Mouse (Mus musculus): Measurements from ENCODE around the gene Acsf2. TPM values are rescaled to one million over a fixed set of nuclear protein-coding genes. Genes with fewer than 3 reads are reported as not detected.

The Acsf2 gene
- polyA plus RNA-seq, 1 experiment from 2014 or later = 1.6 TPM

DNA sequence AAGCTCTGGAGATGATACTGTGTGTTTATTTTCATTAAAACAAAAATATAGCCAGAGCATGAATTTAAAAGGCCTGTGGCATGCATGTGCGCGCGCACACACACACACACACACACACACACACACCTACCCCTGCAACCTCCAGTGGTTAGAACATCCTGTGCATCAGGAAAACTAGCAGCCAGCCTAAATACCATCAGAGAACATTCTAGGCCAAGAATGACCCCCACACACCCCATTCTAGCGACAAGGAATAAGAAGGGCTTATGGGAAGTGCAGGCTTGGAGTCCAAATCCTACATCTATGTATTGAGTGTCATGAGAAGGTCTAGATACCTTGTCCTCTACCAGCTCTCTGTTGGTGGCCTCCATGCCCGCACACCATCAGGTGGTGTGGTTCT, 38.3 kb downstream of the Acsf2 start:
- Histone ChIP-seq H3K27me3 (replicated peaks) (peaks cover 29% of the 10 kb centered on the region), H3K4me1 (peaks cover 11% of the 10 kb centered on the region), H3K27ac (no peak overlapping the region), H3K36me3 (replicated peaks) (no peaks in the 10 kb centered on the region), H3K4me3 (no peak overlapping the region), H3K9ac (no peak overlapping the region), H3K4me2 (no peak overlapping the region), H3K9me3 (no peaks in the 10 kb centered on the region)
- 95% methylated on average over 5 of the region's 5 CpGs for WGBS
- ATAC-seq (replicated peaks) = no peak

DNA sequence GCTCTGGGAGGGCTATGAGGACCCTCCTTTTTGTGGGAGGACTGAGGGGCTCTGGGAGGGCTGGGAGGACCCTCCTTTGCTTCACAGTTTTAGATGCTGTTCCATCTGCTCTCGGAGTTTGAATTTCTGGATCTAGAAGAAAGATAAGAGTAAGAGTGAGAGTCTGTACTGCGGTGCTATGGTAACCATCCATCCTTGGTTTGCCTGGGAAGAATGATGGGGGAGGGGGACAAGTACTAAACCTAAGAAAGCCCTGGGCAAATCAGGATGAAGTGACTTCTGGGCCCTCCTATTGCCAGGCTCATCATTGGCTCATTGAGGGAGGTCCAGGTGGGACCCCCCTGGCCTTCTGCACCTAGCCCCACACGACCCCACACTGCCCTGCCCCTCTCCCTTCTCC, 43.4 kb downstream of the Acsf2 start:
- Histone ChIP-seq H3K9me3 (no peaks in the 10 kb centered on the region), H3K9ac (no peak overlapping the region), H3K4me2 (no peak overlapping the region), H3K27ac (no peak overlapping the region), H3K27me3 (replicated peaks) (no peaks in the 10 kb centered on the region), H3K36me3 (replicated peaks) (no peaks in the 10 kb centered on the region), H3K4me3 (no peak overlapping the region), H3K4me1 (no peaks in the 10 kb centered on the region)
- 74% methylated on average over 3 of the region's 3 CpGs for WGBS
- no peak for ATAC-seq (replicated peaks)

DNA sequence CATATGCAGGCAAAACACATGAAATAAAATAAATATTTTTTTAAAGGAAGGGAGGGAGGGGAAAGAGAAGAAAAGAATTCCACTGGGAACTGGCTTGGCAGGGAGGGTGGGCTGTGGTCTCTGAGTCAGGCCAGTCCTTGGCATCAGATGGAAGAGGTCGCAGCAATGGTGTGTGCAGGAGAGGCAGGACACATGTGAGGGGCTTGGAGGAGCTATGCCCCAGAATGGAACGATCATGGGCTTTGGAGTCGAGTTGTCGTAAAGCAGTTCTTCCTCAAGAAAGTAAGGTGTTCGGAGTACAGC, 51.3 kb downstream of the Acsf2 start:
- no peak for ATAC-seq (replicated peaks)
- no peak overlapping the region for H3K4me2 ChIP-seq
- no peaks in the 10 kb centered on the region for H3K36me3 ChIP-seq (replicated peaks)
- H3K4me1 ChIP-seq = peaks cover 6% of the 10 kb centered on the region
- H3K27me3 ChIP-seq (replicated peaks) = no peaks in the 10 kb centered on the region
- no peaks in the 10 kb centered on the region for H3K9me3 ChIP-seq
- no peak overlapping the region for H3K9ac ChIP-seq
- no peak overlapping the region for H3K4me3 ChIP-seq
- 95% methylated on average over 5 of the region's 5 CpGs for WGBS
- H3K27ac ChIP-seq = no peak overlapping the region

DNA sequence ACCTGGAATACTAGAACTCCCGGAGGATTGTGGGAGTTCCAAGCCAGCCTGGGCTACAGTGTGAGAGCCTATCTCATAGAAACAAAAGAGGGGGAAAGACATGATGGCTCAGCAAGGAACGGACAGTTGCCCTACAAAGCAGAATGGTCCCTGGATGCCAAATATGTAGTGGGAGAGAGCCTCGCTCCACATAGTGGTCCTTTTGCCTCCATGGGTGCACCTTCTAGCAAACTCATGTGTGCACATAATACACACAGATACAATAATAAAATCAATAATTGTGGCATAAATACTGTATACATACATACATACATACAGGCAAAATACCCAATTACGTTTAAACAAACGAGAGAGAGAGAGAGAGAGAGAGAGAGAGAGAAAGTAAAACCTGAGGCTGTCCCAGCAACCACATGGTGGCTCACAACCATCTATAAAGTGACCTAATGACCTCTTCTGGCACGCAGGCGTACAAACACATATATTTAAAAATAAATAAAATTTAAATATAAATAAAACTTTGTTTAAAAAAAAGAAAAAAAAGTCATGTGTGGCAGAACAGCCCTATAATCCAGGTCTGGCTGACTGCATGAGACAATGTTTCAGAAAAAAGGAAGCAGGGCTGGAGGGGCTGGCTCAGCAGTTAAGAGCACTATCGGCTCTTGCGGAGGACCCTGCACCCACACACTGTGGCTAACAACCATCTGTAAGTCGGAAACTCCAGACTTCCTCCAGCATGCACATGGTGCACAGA, 51.8 kb downstream of the Acsf2 start:
- WGBS = 79% methylated on average over 10 of the region's 10 CpGs
- Histone ChIP-seq H3K9me3 (no peaks in the 10 kb centered on the region), H3K4me1 (peaks cover 6% of the 10 kb centered on the region), H3K27me3 (replicated peaks) (no peaks in the 10 kb centered on the region), H3K9ac (no peak overlapping the region), H3K4me3 (no peak overlapping the region), H3K36me3 (replicated peaks) (no peaks in the 10 kb centered on the region), H3K4me2 (no peak overlapping the region), H3K27ac (peak overlapping the region; percentile 91; the same call in 1 of the 2 replicates)
- no peak; the same call in 1 of the 2 replicates for ATAC-seq (replicated peaks)

DNA sequence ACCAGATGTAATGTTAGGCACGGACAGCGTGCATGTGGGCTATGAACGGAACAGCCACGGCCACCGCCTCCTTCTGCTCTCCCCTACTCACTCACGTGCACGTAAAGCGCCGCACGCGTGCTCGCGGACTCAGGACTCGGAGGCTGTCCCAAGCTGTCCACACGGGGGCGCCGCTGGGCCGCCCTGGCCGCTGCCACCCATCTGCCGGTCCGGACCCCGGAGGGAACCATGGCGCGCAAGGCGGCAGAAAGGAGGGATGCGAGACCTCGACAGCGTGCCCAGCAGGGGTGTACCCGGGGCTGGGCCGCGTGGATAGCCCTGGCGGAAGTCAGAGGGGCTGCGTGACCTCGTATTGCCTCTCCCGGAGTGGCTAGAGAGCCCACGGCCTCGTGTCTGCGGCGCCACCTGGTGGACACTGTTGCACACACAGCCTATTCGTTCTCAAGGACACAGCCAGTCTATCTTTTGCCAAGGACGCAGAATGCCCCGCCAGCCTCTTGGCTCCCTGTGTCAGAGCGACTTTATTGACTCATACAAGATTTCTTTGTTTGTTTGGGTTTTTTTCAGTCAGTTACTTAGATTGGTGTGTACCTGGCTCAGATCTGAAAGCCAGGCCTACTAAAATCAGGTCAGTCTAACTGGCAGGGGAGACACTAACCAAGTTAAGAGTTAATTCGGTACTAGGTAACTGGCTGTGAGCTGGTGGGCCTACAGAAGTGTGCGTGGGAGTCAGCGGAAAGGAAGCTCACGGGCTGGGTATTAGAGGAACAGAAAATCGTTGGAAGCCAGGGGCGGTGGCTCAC, 52.6 kb downstream of the Acsf2 start, which contains the start of gene Rsad1:
Rsad1 (minus strand) TSS at position 368 of the 803 bp plus-strand sequence.
- Histone ChIP-seq H3K27me3 (replicated peaks) (no peaks in the 10 kb centered on the region), H3K4me2 (peak within 1 kb of the TSS; percentile 87), H3K4me1 (peaks cover 11% of the 10 kb centered on the region), H3K9me3 (no peaks in the 10 kb centered on the region), H3K9ac (peak within 1 kb of the TSS; percentile 68), H3K27ac (peak within 1 kb of the TSS; percentile 91), H3K4me3 (peak within 1 kb of the TSS; percentile 68), H3K36me3 (replicated peaks) (no peaks in the 10 kb centered on the region)
- 5% methylated on average over 49 of the region's 49 CpGs for WGBS
- peak; percentile 93 for ATAC-seq (replicated peaks)

DNA sequence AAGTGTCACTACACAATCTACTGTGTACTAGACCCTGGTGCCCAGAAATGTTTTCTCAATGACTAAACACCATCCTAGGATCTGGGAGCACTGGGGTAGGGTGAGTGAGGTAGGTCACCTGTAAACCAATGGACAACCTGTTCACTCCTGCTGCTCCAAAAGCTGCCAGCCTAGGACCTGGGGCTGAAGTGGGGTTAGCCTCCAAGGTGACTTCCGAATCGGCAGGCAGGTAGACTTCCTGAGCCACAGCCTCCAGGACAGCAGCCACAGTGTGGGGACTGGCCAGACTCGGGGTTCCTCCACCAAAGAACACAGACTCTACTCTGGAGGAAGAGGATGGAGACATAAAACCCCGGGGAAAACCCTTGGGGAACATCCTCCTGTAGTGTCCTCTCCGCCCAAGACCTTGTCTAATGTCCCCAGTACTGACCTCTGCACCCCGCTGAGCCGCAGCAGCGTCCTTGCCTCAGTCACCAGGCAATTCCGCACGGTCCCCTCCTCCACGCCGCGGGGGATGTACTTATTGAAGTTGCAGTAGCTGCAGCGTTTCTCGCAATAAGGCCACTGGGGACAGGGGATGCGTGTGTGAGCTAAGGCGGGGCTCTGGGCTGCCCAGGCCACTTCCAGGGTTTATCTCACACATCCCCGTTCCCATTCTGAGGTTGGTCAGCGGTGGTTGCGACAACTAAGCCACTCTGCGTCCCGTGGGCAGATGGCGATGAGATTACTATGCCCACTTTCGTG, 53.5 kb downstream of the Acsf2 start:
- peaks cover 13% of the 10 kb centered on the region for H3K4me1 ChIP-seq
- H3K27ac ChIP-seq = peak overlapping the region; percentile 91
- WGBS = 12% methylated on average over 24 of the region's 24 CpGs
- H3K4me3 ChIP-seq = peak overlapping the region; percentile 68
- ATAC-seq (replicated peaks) = peak; percentile 61
- no peaks in the 10 kb centered on the region for H3K36me3 ChIP-seq (replicated peaks)
- H3K27me3 ChIP-seq (replicated peaks) = no peaks in the 10 kb centered on the region
- peak overlapping the region; percentile 87 for H3K4me2 ChIP-seq
- peak overlapping the region; percentile 68 for H3K9ac ChIP-seq
- H3K9me3 ChIP-seq = no peaks in the 10 kb centered on the region

DNA sequence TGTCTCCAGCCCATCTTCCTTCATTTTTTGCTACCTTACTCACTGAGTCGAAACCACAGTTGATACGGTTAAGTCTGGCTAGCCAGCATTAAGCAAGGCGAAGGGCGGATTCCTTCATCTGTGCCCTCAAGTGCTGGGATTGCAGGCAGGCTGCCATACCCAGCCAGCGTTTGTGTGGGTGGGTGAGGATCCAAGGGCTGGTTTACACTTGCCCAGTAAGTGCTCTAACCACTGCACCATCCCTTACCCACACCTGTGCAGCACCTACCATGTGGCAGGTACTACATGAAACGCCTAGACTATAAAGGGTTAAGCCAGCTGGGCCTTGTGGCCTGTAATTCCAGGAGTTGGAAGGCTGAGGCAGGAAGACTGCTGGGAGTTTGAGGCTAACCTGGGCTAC, 54.4 kb downstream of the Acsf2 start:
- Histone ChIP-seq H3K4me1 (peaks cover 13% of the 10 kb centered on the region), H3K4me3 (no peak overlapping the region), H3K27me3 (replicated peaks) (no peaks in the 10 kb centered on the region)

DNA sequence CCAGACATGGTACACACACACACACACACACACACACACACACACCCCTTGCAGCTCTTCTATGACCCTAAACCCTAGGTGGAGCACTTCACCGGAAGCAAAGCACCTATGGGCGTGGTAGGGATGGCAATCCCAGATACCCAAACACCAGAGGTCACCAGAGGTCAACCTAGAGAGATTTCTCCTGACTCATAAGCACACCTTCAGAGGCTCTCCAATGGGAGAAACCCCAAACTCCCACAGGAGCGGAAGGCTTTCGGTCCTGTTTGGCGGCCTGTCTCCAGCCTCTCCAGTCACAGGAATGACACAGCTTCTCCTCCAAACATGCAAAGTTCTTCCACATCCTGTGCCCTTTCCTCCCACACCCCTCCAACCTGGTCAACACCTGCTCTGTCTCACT, 55.3 kb downstream of the Acsf2 start:
- Histone ChIP-seq H3K4me2 (no peak overlapping the region), H3K4me3 (no peak overlapping the region), H3K9me3 (no peaks in the 10 kb centered on the region), H3K36me3 (replicated peaks) (no peaks in the 10 kb centered on the region; the same call in 1 of the 2 replicates), H3K27ac (no peak overlapping the region), H3K4me1 (peaks cover 13% of the 10 kb centered on the region), H3K27me3 (replicated peaks) (no peaks in the 10 kb centered on the region), H3K9ac (no peak overlapping the region)
- 96% methylated on average over 5 of the region's 5 CpGs for WGBS
- no peak for ATAC-seq (replicated peaks)

More for the DNA sequence above, 54.4 kb downstream of the Acsf2 start:
- H3K27ac ChIP-seq = no peak overlapping the region
- 92% methylated on average over 6 of the region's 6 CpGs for WGBS
- H3K4me2 ChIP-seq = no peak overlapping the region
- H3K9me3 ChIP-seq = no peaks in the 10 kb centered on the region
- H3K9ac ChIP-seq = no peak overlapping the region
- no peak for ATAC-seq (replicated peaks)
- H3K36me3 ChIP-seq (replicated peaks) = no peaks in the 10 kb centered on the region

DNA sequence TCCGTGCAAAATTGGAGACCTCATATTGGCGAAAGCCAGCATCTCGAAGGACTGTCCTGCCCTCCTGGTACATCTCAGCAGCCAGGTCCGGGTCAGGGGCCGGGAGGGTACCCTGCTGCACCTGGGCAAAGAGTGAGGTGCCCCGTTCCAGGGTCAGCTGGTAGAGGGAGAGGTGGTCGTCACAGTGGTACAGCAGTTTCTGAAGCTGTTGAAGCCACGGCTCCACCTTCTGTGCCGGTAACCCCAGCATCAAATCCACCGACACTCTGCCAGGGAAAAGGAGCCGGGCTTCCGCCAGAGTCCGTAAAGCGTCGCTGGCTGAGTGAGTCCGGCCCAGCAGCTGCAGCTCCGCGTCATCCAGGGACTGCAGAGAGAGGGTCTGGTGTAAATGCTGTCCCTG, 57.2 kb downstream of the Acsf2 start:
- no peak overlapping the region for H3K9ac ChIP-seq

DNA sequence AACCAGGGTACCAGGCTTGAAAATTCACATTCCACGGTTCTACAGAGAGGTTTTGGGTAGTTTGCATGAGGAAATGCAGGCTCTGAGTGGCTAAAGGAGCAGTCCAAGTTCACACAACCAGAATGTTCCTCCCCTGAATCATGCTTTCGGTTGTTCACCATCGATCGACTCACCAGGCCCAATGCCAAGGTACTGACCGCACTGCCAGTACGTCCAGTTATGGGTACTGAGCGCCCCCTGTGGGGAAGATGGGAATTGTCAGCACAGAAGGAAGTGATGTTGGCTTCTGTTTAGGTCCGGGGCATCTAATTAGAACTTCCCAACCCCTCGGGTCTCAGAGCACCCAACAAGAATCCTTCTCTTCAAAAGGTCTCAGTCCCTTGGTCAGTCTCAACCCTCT, 57.7 kb downstream of the Acsf2 start:
- H3K4me1 ChIP-seq = peaks cover 13% of the 10 kb centered on the region
- no peak overlapping the region for H3K27ac ChIP-seq
- no peak for ATAC-seq (replicated peaks)
- H3K9me3 ChIP-seq = no peaks in the 10 kb centered on the region
- H3K9ac ChIP-seq = no peak overlapping the region
- H3K4me2 ChIP-seq = peak overlapping the region; percentile 11; the same call in 1 of the 2 replicates
- no peaks in the 10 kb centered on the region; the same call in 1 of the 2 replicates for H3K36me3 ChIP-seq (replicated peaks)
- WGBS = 33% methylated on average over 9 of the region's 9 CpGs
- H3K27me3 ChIP-seq (replicated peaks) = no peaks in the 10 kb centered on the region
- no peak overlapping the region for H3K4me3 ChIP-seq

More for the DNA sequence above, 57.2 kb downstream of the Acsf2 start:
- H3K4me3 ChIP-seq = no peak overlapping the region
- 51% methylated on average over 18 of the region's 18 CpGs for WGBS
- no peak overlapping the region for H3K27ac ChIP-seq
- no peak for ATAC-seq (replicated peaks)
- H3K27me3 ChIP-seq (replicated peaks) = no peaks in the 10 kb centered on the region
- H3K36me3 ChIP-seq (replicated peaks) = no peaks in the 10 kb centered on the region; the same call in 1 of the 2 replicates
- H3K9me3 ChIP-seq = no peaks in the 10 kb centered on the region
- H3K4me1 ChIP-seq = peaks cover 13% of the 10 kb centered on the region
- peak overlapping the region; percentile 11; the same call in 1 of the 2 replicates for H3K4me2 ChIP-seq

DNA sequence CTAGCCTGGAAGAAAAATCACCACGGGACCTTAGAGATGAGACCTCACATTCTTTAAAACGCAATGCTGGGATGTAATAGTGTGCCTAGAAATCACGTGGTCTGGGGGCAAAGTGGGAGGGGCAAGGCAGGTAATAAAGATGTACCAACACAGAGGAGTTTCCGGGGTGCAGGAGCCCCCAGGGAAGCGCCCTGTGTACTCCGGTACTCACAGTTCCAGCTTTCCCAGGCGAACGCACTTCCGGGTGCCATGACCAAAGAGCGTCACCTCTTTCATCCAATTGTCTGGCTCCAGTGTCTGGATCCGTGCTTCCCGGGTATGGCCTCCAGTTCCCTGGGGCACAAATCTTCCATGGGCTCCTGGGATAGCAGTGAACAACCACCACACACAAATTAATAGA, 58.3 kb downstream of the Acsf2 start:
- H3K4me3 ChIP-seq = no peak overlapping the region
- no peak for ATAC-seq (replicated peaks)
- H3K27ac ChIP-seq = no peak overlapping the region
- H3K4me1 ChIP-seq = peaks cover 12% of the 10 kb centered on the region
- H3K4me2 ChIP-seq = no peak overlapping the region
- no peaks in the 10 kb centered on the region for H3K9me3 ChIP-seq
- 82% methylated on average over 12 of the region's 12 CpGs for WGBS
- no peak overlapping the region for H3K9ac ChIP-seq
- H3K27me3 ChIP-seq (replicated peaks) = no peaks in the 10 kb centered on the region
- no peaks in the 10 kb centered on the region; the same call in 1 of the 2 replicates for H3K36me3 ChIP-seq (replicated peaks)

DNA sequence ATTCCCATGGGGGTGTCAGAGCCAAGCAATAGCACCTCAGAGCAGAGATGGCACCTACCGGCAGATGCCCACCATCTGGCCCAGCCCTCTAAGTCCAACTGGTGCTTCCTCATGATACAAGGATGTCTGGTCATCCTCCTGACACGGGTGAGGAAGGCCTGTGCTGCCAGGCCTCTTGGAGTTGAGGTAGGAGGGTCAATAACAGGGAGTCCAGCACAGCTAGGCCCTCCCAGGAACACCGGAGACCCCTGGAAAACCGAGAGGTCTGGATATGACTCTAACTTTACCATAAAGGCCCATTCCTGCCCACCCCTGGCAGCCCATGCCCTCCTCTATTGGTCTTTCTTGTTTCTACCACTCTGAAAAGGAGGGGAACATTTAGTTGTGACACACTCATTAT, 59.3 kb downstream of the Acsf2 start:
- Histone ChIP-seq H3K36me3 (replicated peaks) (no peaks in the 10 kb centered on the region; the same call in 1 of the 2 replicates), H3K27ac (no peak overlapping the region), H3K4me3 (no peak overlapping the region), H3K4me1 (peaks cover 7% of the 10 kb centered on the region; the same call in 1 of the 2 replicates), H3K9ac (no peak overlapping the region), H3K9me3 (no peaks in the 10 kb centered on the region), H3K4me2 (no peak overlapping the region), H3K27me3 (replicated peaks) (no peaks in the 10 kb centered on the region)
- WGBS = 86% methylated on average over 4 of the region's 4 CpGs
- no peak for ATAC-seq (replicated peaks)
